Mouse (Mus musculus) kidney, embryonic 14.5 days (tissue): ENCODE data around the gene Dhrs1. TPM values are rescaled to one million over a fixed set of nuclear protein-coding genes. Genes with fewer than 3 reads are reported as not detected.
"Not testable (repeated sequence)": the region's sequence is repeated elsewhere in the genome, so short reads cannot be mapped to it uniquely, and the experiment has no call there.

ENCODE experiments used
- ATAC-seq: fragments of 200-750 bp; cut with Nextera tagmentation; 2 replicates; pipeline ENCODE4 v1.8.0; 2017; ENCODE audit warnings: moderate number of reproducible peaks, mild to moderate bottlenecking, moderate TSS enrichment, moderate library complexity; ENCODE audit not compliant: low FRiP score, low TSS enrichment
- H3K27ac ChIP-seq: fragments of 300-500 bp; sonication (generic); 2 replicates; pipeline ENCODE4 v1.5.1; 2014; ENCODE audit warnings: low read depth, mild to moderate bottlenecking, low read length, moderate library complexity, mixed read lengths
- H3K27me3 ChIP-seq: fragments of 300-500 bp; sonication (generic); 2 replicates; pipeline ENCODE4 v1.6.1; 2014; ENCODE audit warnings: mild to moderate bottlenecking, low read length; ENCODE audit not compliant: control insufficient read depth, insufficient read depth
- H3K36me3 ChIP-seq: fragments of 300-500 bp; sonication (generic); 2 replicates; pipeline ENCODE4 v1.6.1; 2014; ENCODE audit warnings: low read length, mixed read lengths; ENCODE audit not compliant: control insufficient read depth, insufficient read depth
- H3K4me1 ChIP-seq: fragments of 300-500 bp; sonication (generic); 2 replicates; pipeline ENCODE4 v1.6.1; 2014; ENCODE audit warnings: low read length, mixed read lengths; ENCODE audit not compliant: control insufficient read depth, insufficient read depth
- H3K4me2 ChIP-seq: fragments of 300-500 bp; sonication (generic); replicated peaks from 2 replicates; pipeline ENCODE4 v1.6.1; 2014; ENCODE audit warnings: low read depth, mild to moderate bottlenecking, low read length
- H3K4me3 ChIP-seq: fragments of 300-500 bp; sonication (generic); 2 replicates; pipeline ENCODE4 v1.5.1; 2014; ENCODE audit warnings: mild to moderate bottlenecking, low read length
- H3K9ac ChIP-seq: fragments of 300-500 bp; sonication (generic); 2 replicates; pipeline ENCODE4 v1.6.1; 2014; ENCODE audit warnings: low read depth, mild to moderate bottlenecking, low read length, moderate library complexity
- H3K9me3 ChIP-seq: fragments of 300-500 bp; sonication (generic); 2 replicates; pipeline ENCODE4 v1.6.1; 2016; ENCODE audit warnings: low read length; ENCODE audit not compliant: control insufficient read depth
- WGBS: fragments of 180-500 bp; shearing (Covaris S2); extraction: QIAGEN DNeasy Blood & Tissue Kit; methylation state at CpG from one replicate; pipeline ENCODE4 v1.1.7; 2014; 5-methylcytosine and 5-hydroxymethylcytosine counted together
- polyA plus RNA-seq: library from polyadenylated mRNA; unstranded; fragments of >200 nt; fragmentation: Nextera tagmentation; extraction: Ambion mirVana; gene quantifications from 2 replicates; pipeline ENCODE4 v1.2.1, GENCODE M21; 2014

Gene Dhrs1
- polyA plus RNA-seq, 1 experiment from 2014 or later = 82.3 TPM

DNA sequence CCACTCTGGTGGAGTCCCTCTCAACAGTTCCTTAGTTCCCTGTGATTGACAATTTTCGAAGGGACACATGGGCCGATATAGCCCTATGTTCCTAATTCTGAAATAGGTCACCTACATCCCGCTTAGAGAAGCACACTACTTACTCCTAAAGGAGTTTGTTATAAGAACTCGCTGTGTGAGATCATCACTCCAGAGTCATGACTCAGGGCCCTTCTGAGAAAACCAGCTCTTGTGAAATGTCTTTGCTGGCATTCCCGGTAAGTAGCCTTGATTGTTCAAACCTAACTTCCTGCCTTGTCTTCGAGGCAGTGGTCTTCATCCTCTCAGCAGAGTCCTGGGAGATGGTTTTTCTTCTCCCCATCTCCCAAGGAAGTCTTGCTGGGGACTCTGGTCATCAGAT is 23.1 kb upstream of the Dhrs1 start:
- H3K27me3 ChIP-seq = peaks cover 22% of the 10 kb centered on the region
- H3K9me3 ChIP-seq = no peaks in the 10 kb centered on the region
- no peaks in the 10 kb centered on the region for H3K4me1 ChIP-seq
- H3K27ac ChIP-seq = no peak overlapping the region
- ATAC-seq = no peak
- H3K4me3 ChIP-seq = no peak overlapping the region
- no peak overlapping the region for H3K4me2 ChIP-seq
- H3K9ac ChIP-seq = no peak overlapping the region
- 86% methylated on average over 6 of the region's 6 CpGs for WGBS
- no peaks in the 10 kb centered on the region for H3K36me3 ChIP-seq

DNA sequence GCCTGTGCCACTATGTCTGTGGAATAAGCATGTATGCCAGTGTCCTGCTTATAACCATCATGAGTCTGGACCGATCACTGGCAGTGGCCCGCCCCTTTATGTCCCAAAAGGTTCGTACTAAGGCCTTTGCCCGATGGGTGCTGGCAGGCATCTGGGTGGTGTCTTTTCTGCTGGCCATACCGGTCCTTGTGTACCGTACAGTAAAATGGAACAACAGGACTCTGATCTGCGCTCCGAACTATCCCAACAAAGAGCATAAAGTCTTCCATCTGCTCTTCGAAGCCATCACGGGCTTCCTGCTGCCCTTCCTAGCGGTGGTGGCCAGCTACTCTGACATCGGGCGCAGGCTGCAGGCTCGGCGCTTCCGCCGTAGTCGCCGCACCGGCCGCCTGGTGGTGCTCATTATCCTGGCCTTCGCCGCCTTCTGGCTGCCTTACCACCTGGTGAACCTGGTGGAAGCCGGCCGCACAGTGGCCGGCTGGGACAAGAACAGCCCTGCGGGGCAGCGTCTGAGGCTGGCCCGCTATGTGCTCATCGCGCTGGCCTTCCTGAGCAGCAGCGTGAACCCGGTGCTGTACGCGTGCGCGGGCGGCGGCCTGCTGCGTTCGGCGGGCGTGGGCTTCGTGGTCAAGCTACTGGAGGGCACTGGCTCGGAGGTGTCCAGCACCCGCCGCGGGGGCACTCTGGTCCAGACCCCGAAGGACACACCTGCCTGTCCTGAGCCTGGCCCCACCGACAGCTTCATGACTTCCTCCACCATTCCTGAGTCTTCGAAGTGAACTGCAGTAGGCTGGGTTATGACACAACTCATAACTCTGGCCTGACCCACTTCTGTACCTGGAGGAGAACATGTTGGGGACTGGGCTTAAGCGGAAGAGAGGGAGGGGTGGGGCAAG is 22.3 kb upstream of the Dhrs1 start:
- no peaks in the 10 kb centered on the region for H3K9me3 ChIP-seq
- 12% methylated on average over 52 of the region's 52 CpGs for WGBS
- no peaks in the 10 kb centered on the region; the same call in 1 of the 2 replicates for H3K4me1 ChIP-seq
- H3K27ac ChIP-seq = no peak overlapping the region
- H3K27me3 ChIP-seq = peaks cover 22% of the 10 kb centered on the region
- no peaks in the 10 kb centered on the region for H3K36me3 ChIP-seq
- peak overlapping the region; percentile 14; the same call in 1 of the 2 replicates for H3K9ac ChIP-seq
- peak overlapping the region; percentile 31 for H3K4me3 ChIP-seq
- H3K4me2 ChIP-seq = peak overlapping the region; percentile 49
- ATAC-seq = peak; percentile 70

DNA sequence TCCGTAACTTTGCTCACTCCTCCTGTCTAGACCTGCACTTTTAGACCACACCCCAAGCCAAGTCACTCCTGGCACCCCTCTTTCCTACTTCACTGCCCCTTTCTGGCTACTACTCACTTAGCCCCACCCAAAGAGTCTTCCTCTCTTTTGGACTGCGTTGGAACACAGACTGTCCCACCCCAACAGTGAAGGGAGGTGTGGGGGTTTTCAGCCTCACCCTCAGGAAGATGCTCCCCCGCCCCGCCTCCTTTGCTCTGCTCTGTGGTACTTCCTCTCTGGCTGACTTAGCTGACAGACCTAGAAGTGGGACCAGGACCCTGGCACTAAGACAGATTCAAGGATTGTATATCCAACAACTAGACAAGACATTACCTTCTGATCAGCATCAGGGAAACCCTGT is 20.2 kb upstream of the Dhrs1 start, which contains the start of gene Ltb4r1:
TSS of gene Ltb4r1 (plus strand) at position 267 of the 400 bp plus-strand sequence.
- no peak for ATAC-seq
- H3K27ac ChIP-seq = no peak within 1 kb of the TSS
- no peaks in the 10 kb centered on the region for H3K9me3 ChIP-seq
- H3K4me1 ChIP-seq = no peaks in the 10 kb centered on the region; the same call in 1 of the 2 replicates
- no peak within 1 kb of the TSS for H3K9ac ChIP-seq
- no peaks in the 10 kb centered on the region for H3K36me3 ChIP-seq
- H3K27me3 ChIP-seq = peaks cover 27% of the 10 kb centered on the region
- 81% methylated on average over 4 of the region's 4 CpGs for WGBS
- H3K4me2 ChIP-seq = no peak within 1 kb of the TSS
- no peak within 1 kb of the TSS for H3K4me3 ChIP-seq

DNA sequence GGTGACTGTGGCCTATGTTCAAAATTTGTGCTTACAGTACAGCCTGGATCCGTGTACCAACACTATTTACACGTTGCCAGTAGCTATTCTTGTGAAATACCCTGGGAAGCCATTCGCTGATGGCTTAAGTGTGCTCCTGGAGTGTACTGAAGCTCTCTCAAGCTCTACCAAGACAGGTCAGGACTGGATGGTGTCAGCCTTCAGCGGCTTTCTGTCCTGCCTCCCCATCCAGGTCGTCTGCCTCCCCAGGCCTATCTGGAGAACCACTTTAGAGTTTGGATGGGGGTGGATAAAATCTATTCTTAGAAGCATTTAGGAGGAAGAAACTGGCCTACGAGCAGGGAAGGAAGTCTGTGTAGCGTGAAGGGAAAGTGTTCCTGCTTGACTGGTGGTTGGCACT is 17.7 kb upstream of the Dhrs1 start:
- no peaks in the 10 kb centered on the region; the same call in 1 of the 2 replicates for H3K4me1 ChIP-seq
- no peak overlapping the region for H3K4me2 ChIP-seq
- H3K27me3 ChIP-seq = peaks cover 21% of the 10 kb centered on the region
- H3K4me3 ChIP-seq = no peak overlapping the region
- no peaks in the 10 kb centered on the region for H3K9me3 ChIP-seq
- 62% methylated on average over 7 of the region's 7 CpGs for WGBS
- no peak overlapping the region for H3K27ac ChIP-seq
- no peaks in the 10 kb centered on the region for H3K36me3 ChIP-seq
- no peak for ATAC-seq
- H3K9ac ChIP-seq = peak overlapping the region; percentile 71; the same call in 1 of the 2 replicates

DNA sequence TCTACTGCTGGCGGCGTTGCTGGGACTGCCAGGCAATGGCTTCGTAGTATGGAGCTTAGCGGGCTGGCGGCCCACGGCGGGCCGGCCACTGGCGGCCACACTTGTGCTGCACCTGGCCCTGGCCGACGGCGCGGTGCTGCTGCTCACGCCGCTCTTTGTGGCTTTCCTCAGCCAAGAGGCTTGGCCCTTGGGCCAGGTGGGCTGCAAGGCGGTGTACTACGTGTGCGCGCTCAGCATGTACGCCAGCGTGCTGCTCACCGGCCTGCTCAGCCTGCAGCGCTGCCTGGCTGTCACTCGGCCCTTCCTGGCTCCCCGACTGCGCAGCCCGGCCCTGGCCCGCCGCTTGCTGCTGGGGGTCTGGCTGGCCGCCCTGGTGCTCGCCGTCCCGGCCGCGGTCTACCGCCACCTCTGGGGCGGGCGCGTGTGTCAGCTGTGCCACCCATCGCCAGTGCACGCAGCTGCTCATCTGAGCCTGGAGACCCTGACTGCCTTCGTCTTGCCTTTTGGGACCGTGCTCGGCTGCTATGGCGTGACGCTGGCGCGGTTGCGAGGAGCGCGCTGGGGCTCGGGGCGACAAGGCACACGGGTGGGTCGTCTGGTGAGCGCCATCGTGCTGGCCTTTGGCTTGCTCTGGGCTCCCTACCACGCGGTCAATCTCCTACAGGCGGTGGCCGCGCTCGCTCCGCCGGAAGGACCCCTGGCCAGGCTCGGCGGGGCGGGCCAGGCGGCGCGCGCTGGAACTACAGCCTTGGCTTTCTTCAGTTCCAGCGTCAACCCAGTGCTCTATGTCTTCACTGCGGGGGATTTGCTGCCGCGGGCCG is 16.7 kb upstream of the Dhrs1 start:
- WGBS = under 1% methylated on average over 77 of the region's 77 CpGs
- H3K4me1 ChIP-seq = no peaks in the 10 kb centered on the region; the same call in 1 of the 2 replicates
- peaks cover 18% of the 10 kb centered on the region for H3K27me3 ChIP-seq
- peak overlapping the region; percentile 45 for H3K4me3 ChIP-seq
- H3K9ac ChIP-seq = peak overlapping the region; percentile 71
- no peaks in the 10 kb centered on the region for H3K36me3 ChIP-seq
- no peaks in the 10 kb centered on the region for H3K9me3 ChIP-seq
- peak; percentile 68 for ATAC-seq
- H3K4me2 ChIP-seq = peak overlapping the region; percentile 75
- no peak overlapping the region for H3K27ac ChIP-seq

DNA sequence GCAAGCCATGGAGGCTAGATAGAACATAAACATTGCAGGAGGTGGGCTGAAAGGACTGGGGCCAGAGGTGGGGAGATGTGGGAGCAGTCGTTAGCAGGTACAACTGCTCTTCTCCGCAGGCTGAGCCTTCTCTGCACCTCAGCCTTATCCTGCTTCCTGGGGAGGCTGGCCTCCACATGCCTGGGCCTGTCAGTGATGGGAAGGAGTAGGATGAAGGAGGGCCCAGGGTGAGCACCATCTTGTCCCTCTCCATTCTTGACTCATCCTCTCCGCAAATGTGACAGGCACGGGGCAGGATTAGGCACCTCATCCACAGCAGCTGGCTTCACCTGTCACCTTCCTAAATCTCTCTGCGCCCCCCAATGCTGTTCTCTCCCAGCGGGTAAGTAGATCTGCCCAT is 15.7 kb upstream of the Dhrs1 start, which contains the start of gene Ltb4r2:
TSS of gene Ltb4r2 (plus strand) at position 266 of the 400 bp plus-strand sequence.
- H3K4me1 ChIP-seq = no peaks in the 10 kb centered on the region; the same call in 1 of the 2 replicates
- H3K27ac ChIP-seq = no peak within 1 kb of the TSS
- no peaks in the 10 kb centered on the region for H3K9me3 ChIP-seq
- WGBS = 71% methylated on average over 6 of the region's 6 CpGs
- peaks cover 15% of the 10 kb centered on the region for H3K27me3 ChIP-seq
- peaks cover 2% of the 10 kb centered on the region; the same call in 1 of the 2 replicates for H3K36me3 ChIP-seq
- peak within 1 kb of the TSS; percentile 71 for H3K9ac ChIP-seq
- peak within 1 kb of the TSS; percentile 45 for H3K4me3 ChIP-seq
- ATAC-seq = no peak
- H3K4me2 ChIP-seq = peak within 1 kb of the TSS; percentile 75

DNA sequence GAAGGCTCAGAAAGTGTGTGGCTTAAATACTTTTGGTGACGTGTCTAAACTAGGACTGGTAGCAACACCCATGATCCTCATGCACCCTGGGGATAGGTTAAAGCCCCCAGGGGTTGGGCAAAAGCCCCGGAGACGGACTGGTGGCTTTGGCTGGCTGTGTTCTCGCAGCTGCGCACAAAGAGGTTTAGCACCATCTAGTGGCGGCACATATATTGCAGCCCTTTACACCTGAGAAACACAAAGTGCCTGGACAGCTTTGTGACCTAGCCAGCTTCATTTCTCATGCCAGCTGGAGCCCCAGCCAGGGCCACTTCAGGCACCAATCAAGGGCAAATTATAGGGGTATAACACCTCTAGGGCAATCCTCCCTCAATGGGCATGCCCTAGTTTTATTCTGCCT is 14.7 kb upstream of the Dhrs1 start:
- not testable (repeated sequence) for H3K36me3 ChIP-seq, H3K4me1 ChIP-seq, H3K9ac ChIP-seq, H3K4me3 ChIP-seq, ATAC-seq, H3K9me3 ChIP-seq, H3K27ac ChIP-seq
- peak overlapping the region; percentile 40 for H3K4me2 ChIP-seq
- WGBS = 1% methylated on average over 6 of the region's 6 CpGs
- peaks cover 12% of the 10 kb centered on the region for H3K27me3 ChIP-seq

DNA sequence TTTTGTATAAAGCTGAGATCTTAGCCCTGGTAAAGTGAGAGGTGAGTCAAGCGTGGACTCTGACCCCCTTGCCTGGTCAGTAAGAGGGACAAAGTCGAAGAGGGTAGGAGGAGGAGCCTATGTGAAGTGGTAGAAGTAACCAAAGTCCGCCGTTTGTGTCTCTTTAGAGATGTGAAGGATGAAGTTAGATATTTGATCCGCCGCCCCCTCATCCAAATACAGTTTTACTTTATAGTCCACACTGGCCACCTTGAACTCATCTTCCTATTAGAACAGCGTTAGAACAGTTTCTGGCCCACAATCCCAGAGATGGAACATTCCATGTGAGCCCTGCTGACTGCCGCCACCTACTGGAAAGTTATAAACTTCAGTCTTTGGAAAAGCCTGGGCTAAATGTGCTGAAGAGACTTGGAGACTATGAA is 12.9 kb upstream of the Dhrs1 start, which contains the start of gene Cideb:
TSS of gene Cideb (minus strand) at position 96 of the 422 bp plus-strand sequence.
- Histone ChIP-seq H3K27ac (no peak within 1 kb of the TSS), H3K36me3 (peaks cover 26% of the 10 kb centered on the region), H3K27me3 (peaks cover 5% of the 10 kb centered on the region), H3K4me3 (no peak within 1 kb of the TSS), H3K4me2 (peak within 1 kb of the TSS; percentile 23; the same call in 1 of the 2 replicates), H3K9ac (no peak within 1 kb of the TSS; the same call in 1 of the 2 replicates), H3K9me3 (no peaks in the 10 kb centered on the region), H3K4me1 (no peaks in the 10 kb centered on the region; the same call in 1 of the 2 replicates)
- WGBS = 16% methylated on average over 8 of the region's 8 CpGs
- ATAC-seq = no peak
